31 mouse cellular contexts compared by ENCODE assay signal in the genomic region with DNA sequence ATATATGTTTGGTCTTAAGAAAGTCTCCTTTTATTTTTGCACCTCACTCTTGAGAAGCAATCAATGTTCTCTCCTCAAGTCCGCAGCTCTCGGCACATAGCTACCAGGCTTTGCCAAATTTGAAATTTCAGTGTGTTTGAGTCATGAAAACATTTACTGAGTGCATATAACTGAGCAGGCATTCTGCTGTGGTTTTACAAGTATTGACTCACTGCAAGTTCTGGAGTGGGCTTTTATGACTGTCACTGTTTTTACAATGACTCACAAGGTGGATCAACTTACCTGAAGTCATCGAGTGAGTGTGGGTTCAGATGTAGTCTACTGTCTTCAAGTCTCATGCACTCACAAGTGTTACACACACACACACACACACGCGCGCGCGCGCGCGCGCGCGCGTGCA.
DNase-seq lines count a peak whose midpoint lies in the region; ATAC-seq and TF ChIP-seq lines count a peak whose summit lies in the region.
"Had no signal": no experiment of that assay in that cellular context is flagged by ENCODE, and none has a peak within 500 bp of the region (broad histone marks: within the 10 kb centered on the region; RNA-seq: fewer than 3 reads in every experiment).

No protein-coding gene starts in this region.

- peak; percentile 44 for ATAC-seq in lung, postnatal 0 days
- ATAC-seq: activated CD4-positive, CD25-positive, alpha-beta regulatory T cell, adult 4 months; forebrain, embryonic 15.5 days; inflammation-experienced regulatory T-cells, adult 6 months; midbrain, embryonic 16.5 days had no signal

- no peak overlapping the region for H3K9ac ChIP-seq in lung, postnatal 0 days (replicated peaks; ENCODE audit: low read depth)
- H3K9ac ChIP-seq: forebrain, embryonic 15.5 days; heart, embryonic 12.5 days; hindbrain, embryonic 15.5 days; kidney, embryonic 15.5 days; liver, embryonic 15.5 days; neural tube, embryonic 12.5 days; stomach, embryonic 15.5 days had no signal

- peak; percentile 19 for DNase-seq in lung, postnatal 0 days (ENCODE audit: low spot score)
- no peak for DNase-seq in lung, adult 2 months
- DNase-seq in right cerebral cortex, postnatal 4 days = no peak
- DNase-seq in ovary, postnatal 14 days (ENCODE audit: low spot score) = no peak
- DNase-seq in heart, postnatal 4 days = no peak
- DNase-seq: adrenal gland, adult 2 months; cerebellum, adult 9-10 months; cerebellum, postnatal 36 days; heart, adult 2 months; kidney, adult 11 months; kidney, postnatal 25 days; left cerebral cortex, postnatal 4 days; retina, postnatal 1 day; right cerebral cortex, postnatal 14 days; thymus, postnatal 14 days had no signal

- WGBS in lung, postnatal 0 days = 85% methylated on average over 15 of the region's 15 CpGs
- WGBS in lung, adult 2 months = 88% methylated on average over 15 of the region's 15 CpGs

- TF ChIP-seq EP300 in lung, postnatal 0 days (IDR thresholded peaks at IDR 0.05) = no peak

- no peaks in the 10 kb centered on the region for H3K79me2 ChIP-seq in C2C12 (ENCODE audit: control insufficient read depth, insufficient read depth)

- no peak overlapping the region for H3K4me2 ChIP-seq in lung, postnatal 0 days (replicated peaks; ENCODE audit: low read depth, low read length)
- H3K4me2 ChIP-seq: forebrain, embryonic 15.5 days; heart, embryonic 12.5 days; hindbrain, embryonic 15.5 days; kidney, embryonic 15.5 days; liver, embryonic 15.5 days; midbrain, embryonic 11.5 days; neural tube, embryonic 12.5 days; stomach, embryonic 15.5 days had no signal

- H3ac ChIP-seq in C2C12 (ENCODE audit: control insufficient read depth, insufficient read length, low read depth) = no peak overlapping the region

- H3K4me3 ChIP-seq in lung, postnatal 0 days (ENCODE audit: low read depth, low read length) = no peak overlapping the region
- H3K4me3 ChIP-seq in lung, adult 2 months (replicated peaks; ENCODE audit: extremely low read depth, low read depth, low read length) = no peak overlapping the region
- H3K4me3 ChIP-seq in C2C12 (ENCODE audit: insufficient read depth, poor library complexity, severe bottlenecking) = no peak overlapping the region
- no peak overlapping the region for H3K4me3 ChIP-seq in embryonic fibroblast, embryonic 13.5 days (ENCODE audit: insufficient read depth, low read length)
- H3K4me3 ChIP-seq: forebrain, embryonic 10.5 days; forebrain, embryonic 15.5 days; heart, adult 2 months; heart, embryonic 12.5 days; hindbrain, embryonic 10.5 days; hindbrain, embryonic 15.5 days; kidney, embryonic 15.5 days; layer of hippocampus, adult 2 months; liver, embryonic 15.5 days; neural tube, embryonic 12.5 days; stomach, embryonic 15.5 days had no signal

- no peaks in the 10 kb centered on the region for H3K79me3 ChIP-seq in C2C12 (ENCODE audit: low read depth)

- no peak for TF ChIP-seq POLR2A in lung, adult 2 months (IDR thresholded peaks at IDR 0.05; ENCODE audit: borderline replicate concordance, extremely low read depth, low read depth, low read length)
- TF ChIP-seq POLR2A in embryonic fibroblast, embryonic 13.5 days (IDR thresholded peaks at IDR 0.05; ENCODE audit: low read depth, low read length) = no peak

- no peaks in the 10 kb centered on the region for H3K4me1 ChIP-seq in lung, postnatal 0 days (ENCODE audit: insufficient read depth, low read depth, low read length)
- H3K4me1 ChIP-seq in lung, adult 2 months (ENCODE audit: control insufficient read depth, insufficient read depth, low read length) = no peaks in the 10 kb centered on the region
- H3K4me1 ChIP-seq in embryonic fibroblast, embryonic 13.5 days (ENCODE audit: control insufficient read depth, insufficient read depth, low read length) = peaks cover 5% of the 10 kb centered on the region; the same call in 1 of the 2 replicates
- H3K4me1 ChIP-seq: forebrain, embryonic 10.5 days; forebrain, embryonic 15.5 days; heart, embryonic 12.5 days; hindbrain, embryonic 10.5 days; hindbrain, embryonic 15.5 days; kidney, embryonic 15.5 days; liver, embryonic 15.5 days; neural tube, embryonic 12.5 days; stomach, embryonic 15.5 days had no signal

- H3K27ac ChIP-seq in lung, postnatal 0 days (ENCODE audit: low read length) = no peak overlapping the region
- H3K27ac ChIP-seq in embryonic fibroblast, embryonic 13.5 days (ENCODE audit: insufficient read depth, low read length) = peak overlapping the region; percentile 51; the same call in 1 of the 2 replicates
- H3K27ac ChIP-seq: forebrain, embryonic 10.5 days; forebrain, embryonic 15.5 days; heart, adult 2 months; hindbrain, embryonic 10.5 days; hindbrain, embryonic 15.5 days; kidney, embryonic 15.5 days; layer of hippocampus, adult 2 months; liver, embryonic 15.5 days; neural tube, embryonic 12.5 days; stomach, embryonic 15.5 days had no signal

- TF ChIP-seq CTCF in lung, postnatal 0 days (IDR thresholded peaks at IDR 0.05) = no peak
- no peak for TF ChIP-seq CTCF in lung, adult 2 months (IDR thresholded peaks at IDR 0.05; ENCODE audit: insufficient read depth, low read length)
- TF ChIP-seq CTCF in C2C12 (IDR thresholded peaks at IDR 0.05; ENCODE audit: control insufficient read depth, insufficient read depth, insufficient read length) = no peak
- TF ChIP-seq CTCF in embryonic fibroblast, embryonic 13.5 days (IDR thresholded peaks at IDR 0.05; ENCODE audit: borderline replicate concordance, insufficient read depth, low read length) = no peak

- no peaks in the 10 kb centered on the region for H3K36me3 ChIP-seq in lung, postnatal 0 days (ENCODE audit: insufficient read depth, low read length)
- no peaks in the 10 kb centered on the region for H3K36me3 ChIP-seq in C2C12 (ENCODE audit: control insufficient read depth, insufficient read depth)
- H3K36me3 ChIP-seq: forebrain, embryonic 10.5 days; forebrain, embryonic 15.5 days; heart, embryonic 12.5 days; hindbrain, embryonic 10.5 days; hindbrain, embryonic 15.5 days; kidney, embryonic 15.5 days; liver, embryonic 15.5 days; neural tube, embryonic 12.5 days; stomach, embryonic 15.5 days had no signal

- no peaks in the 10 kb centered on the region for H3K27me3 ChIP-seq in lung, postnatal 0 days (replicated peaks; ENCODE audit: insufficient read depth, low read length)
- H3K27me3 ChIP-seq in C2C12 (ENCODE audit: control insufficient read depth, insufficient read depth, insufficient read length) = no peaks in the 10 kb centered on the region
- H3K27me3 ChIP-seq: forebrain, embryonic 15.5 days; heart, embryonic 12.5 days; hindbrain, embryonic 15.5 days; kidney, embryonic 15.5 days; liver, embryonic 15.5 days; neural tube, embryonic 12.5 days; stomach, embryonic 15.5 days had no signal

- H3K9me3 ChIP-seq in lung, postnatal 0 days (ENCODE audit: low read length) = no peaks in the 10 kb centered on the region
- H3K9me3 ChIP-seq: forebrain, embryonic 10.5 days; forebrain, embryonic 15.5 days; heart, embryonic 12.5 days; hindbrain, embryonic 10.5 days; hindbrain, embryonic 15.5 days; kidney, embryonic 15.5 days; liver, embryonic 15.5 days; neural tube, embryonic 12.5 days; stomach, embryonic 15.5 days had no signal

TF ChIP-seq in C2C12, 6 proteins besides CTCF, POLR2A, EP300 and RAD21:
- peak; percentile 43 for TF ChIP-seq MYOD1 (IDR thresholded peaks at IDR 0.05; ENCODE audit: control insufficient read depth, insufficient read length, low read depth)
- no peak for TF ChIP-seq MAX (IDR thresholded peaks at IDR 0.05)
- TF ChIP-seq CEBPB (IDR thresholded peaks at IDR 0.05; ENCODE audit: low read depth) = peak; percentile 42
- TF ChIP-seq USF1 (IDR thresholded peaks at IDR 0.05; ENCODE audit: low read depth) = no peak
- TF ChIP-seq MYOG (IDR thresholded peaks at IDR 0.05; ENCODE audit: control insufficient read depth, extremely low read depth, insufficient read length) = no peak
- TF ChIP-seq FOSL1 (IDR thresholded peaks at IDR 0.05; ENCODE audit: insufficient read depth, low read length, poor library complexity, severe bottlenecking) = peak; percentile 99
TF ChIP-seq in C2C12: peak in this region for 3.
